Mouse (Mus musculus): ENCODE measurements around the gene Prlhr. TPM values are rescaled to one million over a fixed set of nuclear protein-coding genes. Genes with fewer than 3 reads are reported as not detected.

Gene Prlhr
- polyA plus RNA-seq, 1 experiment: not detected

GRCm38 (mm10) chr19:60495772-60496171, 27.7 kb upstream of the Prlhr start:
- Histone ChIP-seq H3K4me3 (no peak overlapping the region), H3ac (ENCODE audit: control insufficient read depth, insufficient read length) (no peak overlapping the region), H3K4me2 (ENCODE audit: low read depth) (peak overlapping the region; percentile 54), H3K36me3 (ENCODE audit: control insufficient read depth, insufficient read depth) (no peaks in the 10 kb centered on the region), H3K27me3 (ENCODE audit: control insufficient read depth, insufficient read depth, insufficient read length) (no peaks in the 10 kb centered on the region), H3K79me2 (ENCODE audit: control insufficient read depth, insufficient read depth) (no peaks in the 10 kb centered on the region)
- TF ChIP-seq MYOD1 (IDR thresholded peaks at IDR 0.05; ENCODE audit: control insufficient read depth in 1 of 3, insufficient read length in 2 of 3, low read depth in 2 of 3) (no peak), USF1 (IDR thresholded peaks at IDR 0.05; ENCODE audit: low read depth) (peak; percentile 35), MAX (IDR thresholded peaks at IDR 0.05; ENCODE audit: low read depth) (no peak)

- H3ac ChIP-seq (ENCODE audit: control insufficient read depth, insufficient read length): no peak overlapping the region
- TF ChIP-seq MAX (IDR thresholded peaks at IDR 0.05; ENCODE audit: low read depth) (no peak), TCF12 (IDR thresholded peaks at IDR 0.05; ENCODE audit: insufficient read depth, poor library complexity, severe bottlenecking) (no peak)
- no peak overlapping the region for H3K4me2 ChIP-seq (ENCODE audit: low read depth)
- no peak overlapping the region for H3K4me3 ChIP-seq
- H3K27me3 ChIP-seq (ENCODE audit: control insufficient read depth, insufficient read depth, insufficient read length): no peaks in the 10 kb centered on the region
- no peaks in the 10 kb centered on the region for H3K36me3 ChIP-seq (ENCODE audit: control insufficient read depth, insufficient read depth)
- no peaks in the 10 kb centered on the region for H3K79me2 ChIP-seq (ENCODE audit: control insufficient read depth, insufficient read depth)
Measured at GRCm38 (mm10) chr19:60489566-60489965, 21.5 kb upstream of the Prlhr start.

GRCm38 (mm10) chr19:60485261-60485660, 17.2 kb upstream of the Prlhr start:
- H3ac ChIP-seq (ENCODE audit: control insufficient read depth, insufficient read length): no peak overlapping the region
- no peaks in the 10 kb centered on the region for H3K79me2 ChIP-seq (ENCODE audit: control insufficient read depth, insufficient read depth)
- no peaks in the 10 kb centered on the region for H3K27me3 ChIP-seq (ENCODE audit: control insufficient read depth, insufficient read depth, insufficient read length)
- H3K36me3 ChIP-seq (ENCODE audit: control insufficient read depth, insufficient read depth): no peaks in the 10 kb centered on the region
- no peak overlapping the region for H3K4me2 ChIP-seq (ENCODE audit: low read depth)
- TF ChIP-seq POLR2AphosphoS2 (IDR thresholded peaks at IDR 0.05; ENCODE audit: insufficient read length, low read depth): no peak
- no peak for TF ChIP-seq SRF (IDR thresholded peaks at IDR 0.05; ENCODE audit: control insufficient read depth, insufficient read length, low read depth)
- no peak for TF ChIP-seq TCF12 (IDR thresholded peaks at IDR 0.05; ENCODE audit: insufficient read depth, poor library complexity, severe bottlenecking)
- TF ChIP-seq MYOG (IDR thresholded peaks at IDR 0.05; ENCODE audit: control insufficient read depth in 1 of 3, insufficient read depth in 1 of 3, insufficient read length in 2 of 3, low read depth in 2 of 3): no peak
- TF ChIP-seq MYOD1 (IDR thresholded peaks at IDR 0.05; ENCODE audit: control insufficient read depth in 1 of 3, insufficient read length in 2 of 3, low read depth in 2 of 3): no peak
- no peak for TF ChIP-seq USF1 (IDR thresholded peaks at IDR 0.05; ENCODE audit: low read depth)
- TF ChIP-seq E2F4 (IDR thresholded peaks at IDR 0.05; ENCODE audit: insufficient read depth): no peak
- no peak for TF ChIP-seq REST (IDR thresholded peaks at IDR 0.05; ENCODE audit: insufficient read depth, insufficient read length)
- no peak for TF ChIP-seq TCF3 (IDR thresholded peaks at IDR 0.05; ENCODE audit: insufficient read length, low read depth)
- TF ChIP-seq MAX (IDR thresholded peaks at IDR 0.05; ENCODE audit: low read depth): no peak
- no peak overlapping the region for H3K4me3 ChIP-seq

- TF ChIP-seq SRF (IDR thresholded peaks at IDR 0.05; ENCODE audit: control insufficient read depth, insufficient read length, low read depth) (no peak), MYOD1 (IDR thresholded peaks at IDR 0.05; ENCODE audit: control insufficient read depth in 1 of 3, insufficient read length in 2 of 3, low read depth in 2 of 3) (peak in 1 of 3 experiments; percentile 9), USF1 (IDR thresholded peaks at IDR 0.05; ENCODE audit: low read depth) (no peak)
- Histone ChIP-seq H3K79me2 (ENCODE audit: control insufficient read depth, insufficient read depth) (no peaks in the 10 kb centered on the region), H3K4me2 (ENCODE audit: low read depth) (no peak overlapping the region), H3K27me3 (ENCODE audit: control insufficient read depth, insufficient read depth, insufficient read length) (no peaks in the 10 kb centered on the region), H3K4me3 (no peak overlapping the region), H3ac (ENCODE audit: control insufficient read depth, insufficient read length) (no peak overlapping the region), H3K36me3 (ENCODE audit: control insufficient read depth, insufficient read depth) (no peaks in the 10 kb centered on the region)
Measured at GRCm38 (mm10) chr19:60478859-60479258, 10.8 kb upstream of the Prlhr start.

- no peaks in the 10 kb centered on the region for H3K36me3 ChIP-seq (ENCODE audit: control insufficient read depth, insufficient read depth)
- no peak for TF ChIP-seq MAX (IDR thresholded peaks at IDR 0.05; ENCODE audit: low read depth)
- TF ChIP-seq CEBPB (IDR thresholded peaks at IDR 0.05; ENCODE audit: insufficient read depth, poor library complexity, severe bottlenecking): peak; percentile 56; the same call in 1 of the 2 replicates
Measured at GRCm38 (mm10) chr19:60477788-60478187, 9.7 kb upstream of the Prlhr start.

GRCm38 (mm10) chr19:60468846-60469245, 742 bp upstream of the Prlhr start:
- TF ChIP-seq REST (IDR thresholded peaks at IDR 0.05; ENCODE audit: insufficient read depth, insufficient read length): peak; percentile 55
- TF ChIP-seq MYOG (IDR thresholded peaks at IDR 0.05; ENCODE audit: control insufficient read depth in 1 of 3, insufficient read depth in 1 of 3, insufficient read length in 2 of 3, low read depth in 2 of 3): no peak
- H3K4me2 ChIP-seq (ENCODE audit: low read depth): no peak overlapping the region
- no peaks in the 10 kb centered on the region for H3K27me3 ChIP-seq (ENCODE audit: control insufficient read depth, insufficient read depth, insufficient read length)
- no peak overlapping the region for H3ac ChIP-seq (ENCODE audit: control insufficient read depth, insufficient read length)
- H3K36me3 ChIP-seq (ENCODE audit: control insufficient read depth, insufficient read depth): no peaks in the 10 kb centered on the region
- H3K79me2 ChIP-seq (ENCODE audit: control insufficient read depth, insufficient read depth): no peaks in the 10 kb centered on the region
- H3K4me3 ChIP-seq: no peak overlapping the region

More at GRCm38 (mm10) chr19:60477788-60478187, 9.7 kb upstream of the Prlhr start:
- Histone ChIP-seq H3K27me3 (ENCODE audit: control insufficient read depth, insufficient read depth, insufficient read length) (no peaks in the 10 kb centered on the region), H3K4me2 (ENCODE audit: low read depth) (peak overlapping the region; percentile 40), H3K79me2 (ENCODE audit: control insufficient read depth, insufficient read depth) (no peaks in the 10 kb centered on the region), H3ac (ENCODE audit: control insufficient read depth, insufficient read length) (no peak overlapping the region), H3K4me3 (no peak overlapping the region)
